Mouse (Mus musculus) ES-E14 (cell line): ENCODE measurements around the gene Aim2. TPM values are rescaled to one million over a fixed set of nuclear protein-coding genes. Genes with fewer than 3 reads are reported as not detected.
A peak's percentile ranks its signal among the peaks of the same experiment; 100 is the strongest.

Experiments
- DNase-seq: peaks from one replicate; pipeline ENCODE4 v3.0.0-alpha.2; 2013; ENCODE audit warnings: low read depth, low spot score
- H3K27ac ChIP-seq: 2 replicates; pipeline ENCODE4 v1.5.1; 2012; ENCODE audit warnings: low read depth, mild to moderate bottlenecking, low read length, moderate library complexity, mixed read lengths; ENCODE audit not compliant: poor library complexity, insufficient read depth, severe bottlenecking
- H3K36me3 ChIP-seq: 2 replicates; pipeline ENCODE4 v1.6.1; 2012; ENCODE audit warnings: mild to moderate bottlenecking, low read length, moderate library complexity, mixed read lengths; ENCODE audit not compliant: control insufficient read depth, poor library complexity, insufficient read depth, severe bottlenecking
- H3K4me1 ChIP-seq, 2 experiments: fragments of 150-350 bp in 1 of 2; sonication (generic) in 1 of 2; 2 replicates each; pipeline ENCODE4 v1.6.1; 2012; ENCODE audit warnings: low read length in 2 of 2, mild to moderate bottlenecking in 1 of 2, mixed read lengths in 1 of 2; ENCODE audit not compliant: control insufficient read depth in 2 of 2, insufficient read depth in 2 of 2, poor library complexity in 1 of 2
- H3K4me3 ChIP-seq, 2 experiments: fragments of 150-350 bp in 1 of 2; sonication (generic) in 1 of 2; 2 replicates each; pipeline ENCODE4 v1.5.1; 2012; ENCODE audit warnings: low read length in 2 of 2, low read depth in 1 of 2, mild to moderate bottlenecking in 1 of 2, mixed read lengths in 1 of 2; ENCODE audit not compliant: insufficient read depth in 1 of 2, poor library complexity in 1 of 2, severe bottlenecking in 1 of 2
- H3K9ac ChIP-seq: 2 replicates; pipeline ENCODE4 v1.6.1; 2012; ENCODE audit warnings: low read depth, mild to moderate bottlenecking, low read length, mixed read lengths; ENCODE audit not compliant: poor library complexity, insufficient read depth, severe bottlenecking
- H3K9me3 ChIP-seq: fragments of 150-350 bp; sonication (generic); 2 replicates; pipeline ENCODE4 v1.6.1; 2012; ENCODE audit warnings: low read depth, mild to moderate bottlenecking, low read length; ENCODE audit not compliant: control insufficient read depth, insufficient read depth
- CHD2 ChIP-seq: IDR thresholded peaks from 2 replicates; pipeline ENCODE4 v1.6.1; 2014; ENCODE audit warnings: mild to moderate bottlenecking, low read depth, low read length, inconsistent platforms
- HCFC1 ChIP-seq: IDR thresholded peaks from 2 replicates; pipeline ENCODE4 v1.6.1; 2012; ENCODE audit warnings: low read length, inconsistent platforms, borderline replicate concordance; ENCODE audit not compliant: insufficient read depth
- MAFK ChIP-seq: IDR thresholded peaks from 2 replicates; pipeline ENCODE4 v1.6.1; 2014; ENCODE audit warnings: mild to moderate bottlenecking, low read depth, low read length, inconsistent platforms; ENCODE audit not compliant: insufficient read depth
- ZC3H11A ChIP-seq: IDR thresholded peaks from 2 replicates; pipeline ENCODE4 v1.6.1; 2012; ENCODE audit warnings: low read depth, mild to moderate bottlenecking, inconsistent platforms, low read length, borderline replicate concordance
- ZNF384 ChIP-seq: IDR thresholded peaks from 2 replicates; pipeline ENCODE4 v1.6.1; 2012; ENCODE audit warnings: low read depth, low read length, inconsistent platforms
- in situ Hi-C, 2 experiments: fragments of 600-800 bp; cut with MboI; formaldehyde crosslinking; loops; one replicate each; pipeline ENCODE4 v1.15.1; 2025; ENCODE audit warnings: low sequenced_read_pairs in 2 of 2, inconsistent platforms in 1 of 2; ENCODE audit not compliant: unreplicated experiment in 2 of 2
- total RNA-seq: library from RNA; depleted of rRNA; stranded (reverse); fragments of 300-350 nt; gene quantifications from 2 replicates; pipeline ENCODE4 v1.2.3, GENCODE M21; 2012

Gene Aim2
- total RNA-seq, 1 experiment: 17.0 TPM

GRCm38 (mm10) chr1:173342425-173342824 is 8.3 kb upstream of the Aim2 start:
- Histone ChIP-seq H3K4me3 (no peak overlapping the region), H3K27ac (no peak overlapping the region), H3K36me3 (no peaks in the 10 kb centered on the region), H3K9me3 (no peaks in the 10 kb centered on the region), H3K9ac (no peak overlapping the region), H3K4me1 (peaks cover 0 to 1% of the 10 kb centered on the region in 2 experiments; a peak in 1 of 4 replicates)
- TF ChIP-seq ZNF384 (no peak), MAFK (no peak), ZC3H11A (no peak), HCFC1 (no peak), CHD2 (no peak)
- in situ Hi-C loops: no loop called here
- DNase-seq: no peak

GRCm38 (mm10) chr1:173343934-173344333 is 6.7 kb upstream of the Aim2 start:
- Histone ChIP-seq H3K4me3 (no peak overlapping the region), H3K9me3 (no peaks in the 10 kb centered on the region), H3K36me3 (no peaks in the 10 kb centered on the region), H3K27ac (no peak overlapping the region), H3K4me1 (peaks cover 0 to 10% of the 10 kb centered on the region in 2 experiments; a peak in 2 of 4 replicates), H3K9ac (no peak overlapping the region)
- in situ Hi-C loops: no loop called here
- no peak for DNase-seq
- TF ChIP-seq CHD2: no peak
- TF ChIP-seq MAFK: no peak

GRCm38 (mm10) chr1:173345112-173345511 is 5.6 kb upstream of the Aim2 start:
- no peak for TF ChIP-seq CHD2
- TF ChIP-seq ZC3H11A: no peak
- no peak for TF ChIP-seq HCFC1
- TF ChIP-seq MAFK: no peak
- no peak for TF ChIP-seq ZNF384
- Histone ChIP-seq H3K27ac (no peak overlapping the region), H3K36me3 (no peaks in the 10 kb centered on the region), H3K9me3 (no peaks in the 10 kb centered on the region), H3K4me1 (peaks cover 5 to 13% of the 10 kb centered on the region in 2 experiments; a peak in 3 of 4 replicates), H3K4me3 (no peak overlapping the region), H3K9ac (no peak overlapping the region)
- in situ Hi-C loops: no loop called here
- no peak for DNase-seq

- no peaks in the 10 kb centered on the region for H3K36me3 ChIP-seq
- H3K4me1 ChIP-seq: peaks cover 5 to 16% of the 10 kb centered on the region in 2 experiments; a peak in 3 of 4 replicates
- TF ChIP-seq CHD2: no peak
- TF ChIP-seq ZNF384: peak; percentile 62; the same call in 1 of the 2 replicates
- no peak overlapping the region for H3K4me3 ChIP-seq
- H3K9ac ChIP-seq: no peak overlapping the region
- H3K9me3 ChIP-seq: no peaks in the 10 kb centered on the region
- in situ Hi-C loops: no loop called here
- no peak overlapping the region; the same call in 1 of the 2 replicates for H3K27ac ChIP-seq
- DNase-seq: no peak
Measured at GRCm38 (mm10) chr1:173348527-173348926, 2.2 kb upstream of the Aim2 start.

GRCm38 (mm10) chr1:173349192-173349591 is 1.5 kb upstream of the Aim2 start:
- no peak overlapping the region for H3K9ac ChIP-seq
- no peaks in the 10 kb centered on the region for H3K36me3 ChIP-seq
- in situ Hi-C loops: no loop called here
- no peak overlapping the region for H3K27ac ChIP-seq
- peaks cover 5 to 16% of the 10 kb centered on the region in 2 experiments; a peak in 3 of 4 replicates for H3K4me1 ChIP-seq
- H3K4me3 ChIP-seq: no peak overlapping the region
- DNase-seq: no peak
- TF ChIP-seq ZNF384 (peak; percentile 80), MAFK (no peak)
- H3K9me3 ChIP-seq: no peaks in the 10 kb centered on the region
